Mouse (Mus musculus) splenic B cell, adult 2 months (primary cell): ENCODE data around the gene Numb.

Experiments
- DNase-seq: peaks from one replicate; pipeline ENCODE4 v3.0.0-alpha.2; 2011; ENCODE audit warnings: low read depth, low spot score
- H3K27me3 ChIP-seq: 2 replicates; pipeline ENCODE4 v1.6.1; 2012; ENCODE audit warnings: mild to moderate bottlenecking, low read length, moderate library complexity, mixed read lengths; ENCODE audit not compliant: control insufficient read depth, poor library complexity, insufficient read depth, severe bottlenecking
- H3K36me3 ChIP-seq: 2 replicates; pipeline ENCODE4 v1.6.1; 2012; ENCODE audit warnings: mild to moderate bottlenecking, low read length, moderate library complexity, mixed read lengths; ENCODE audit not compliant: control insufficient read depth, poor library complexity, insufficient read depth, severe bottlenecking

The Numb gene

DNA sequence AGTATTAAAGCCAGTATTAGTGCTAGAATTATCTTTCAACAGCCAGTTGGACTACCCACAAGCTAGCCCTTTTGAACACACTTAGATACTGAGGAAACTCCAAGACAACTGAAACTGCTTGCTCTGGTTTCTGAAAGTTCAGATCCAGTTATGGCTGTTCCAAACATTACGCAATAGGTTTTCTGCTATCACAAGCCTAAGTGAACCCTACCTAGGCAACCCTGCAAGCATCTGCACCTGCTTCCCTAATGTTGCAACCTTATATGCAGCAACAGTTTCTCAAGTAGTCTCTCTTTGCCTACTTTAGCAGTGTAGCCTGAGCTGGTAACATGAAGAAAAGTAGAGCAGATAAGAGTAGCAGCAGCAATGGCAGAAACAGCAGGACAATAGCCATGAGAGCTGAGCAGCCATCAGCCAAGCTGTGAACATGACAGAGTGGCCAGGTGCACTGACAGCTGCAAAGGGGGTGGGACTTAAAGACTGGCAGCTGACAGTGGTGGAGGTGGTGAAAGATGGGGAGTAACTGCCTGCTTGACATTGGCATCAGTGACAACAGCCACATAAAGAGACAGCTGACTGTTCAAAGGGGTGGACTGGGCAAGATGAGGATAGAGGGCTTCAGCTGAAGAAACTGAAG, 73.0 kb downstream of the Numb start:
- H3K36me3 ChIP-seq = no peaks in the 10 kb centered on the region
- no peak for DNase-seq
- no peaks in the 10 kb centered on the region for H3K27me3 ChIP-seq

DNA sequence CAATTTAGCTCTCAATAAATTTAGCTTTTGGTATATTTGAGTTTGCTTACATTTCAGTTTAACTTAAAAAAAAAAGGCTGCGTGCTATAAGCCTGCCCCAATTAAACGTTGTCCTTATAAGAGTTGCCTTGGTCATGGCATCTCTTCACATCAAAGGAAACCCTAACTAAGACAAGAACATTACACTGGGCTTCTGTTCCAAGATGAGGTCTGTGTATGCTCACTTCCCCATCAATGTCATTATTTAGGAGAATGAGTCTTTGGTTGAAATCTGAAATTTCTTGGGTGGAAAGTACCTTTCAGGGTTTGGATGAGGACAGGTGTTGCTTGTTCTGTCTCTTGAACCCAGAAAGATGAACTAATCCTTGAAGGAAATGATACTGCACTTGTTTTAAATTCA, 73.9 kb downstream of the Numb start:
- Histone ChIP-seq H3K36me3 (no peaks in the 10 kb centered on the region), H3K27me3 (no peaks in the 10 kb centered on the region)
- no peak for DNase-seq

DNA sequence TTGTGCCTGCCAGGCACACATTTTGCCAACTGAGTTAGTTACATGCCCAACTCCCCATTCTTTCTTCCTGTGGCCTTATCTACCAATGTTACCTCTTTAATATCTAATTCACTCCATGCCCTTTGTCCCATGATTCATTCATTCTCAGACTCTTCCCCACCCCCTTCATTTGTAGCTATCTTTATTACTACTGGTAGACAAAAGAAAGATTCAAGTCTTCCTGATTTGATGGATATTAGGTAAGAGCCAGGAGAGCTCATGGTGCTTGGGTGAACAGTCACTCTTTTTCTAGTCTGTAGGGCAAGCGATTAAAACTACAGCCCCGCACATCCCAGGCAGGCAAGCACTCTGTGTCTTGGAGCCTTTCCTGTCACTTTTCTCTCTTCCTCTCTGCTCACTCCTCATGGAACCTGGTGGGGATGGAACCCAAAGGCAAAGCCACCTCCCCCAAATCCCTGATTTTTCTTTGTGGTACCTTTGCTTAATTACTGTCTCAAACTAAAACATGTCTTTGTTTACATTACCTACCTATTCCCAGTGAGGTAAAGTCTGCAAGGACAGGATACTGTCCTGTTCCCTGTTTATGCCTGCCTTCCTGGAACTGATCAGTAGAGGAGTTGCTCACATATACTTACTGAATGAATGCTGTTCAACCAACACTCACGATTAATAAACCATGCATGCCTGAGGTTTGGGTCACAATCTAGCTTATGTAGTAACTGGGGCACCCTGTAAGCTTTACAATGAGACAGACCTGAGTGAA, 78.9 kb downstream of the Numb start:
- no peak for DNase-seq
- 0 out of 2 replicates have a peak, but pooled peaks cover 2% of the 10 kb centered on the region for H3K36me3 ChIP-seq
- no peaks in the 10 kb centered on the region for H3K27me3 ChIP-seq

DNA sequence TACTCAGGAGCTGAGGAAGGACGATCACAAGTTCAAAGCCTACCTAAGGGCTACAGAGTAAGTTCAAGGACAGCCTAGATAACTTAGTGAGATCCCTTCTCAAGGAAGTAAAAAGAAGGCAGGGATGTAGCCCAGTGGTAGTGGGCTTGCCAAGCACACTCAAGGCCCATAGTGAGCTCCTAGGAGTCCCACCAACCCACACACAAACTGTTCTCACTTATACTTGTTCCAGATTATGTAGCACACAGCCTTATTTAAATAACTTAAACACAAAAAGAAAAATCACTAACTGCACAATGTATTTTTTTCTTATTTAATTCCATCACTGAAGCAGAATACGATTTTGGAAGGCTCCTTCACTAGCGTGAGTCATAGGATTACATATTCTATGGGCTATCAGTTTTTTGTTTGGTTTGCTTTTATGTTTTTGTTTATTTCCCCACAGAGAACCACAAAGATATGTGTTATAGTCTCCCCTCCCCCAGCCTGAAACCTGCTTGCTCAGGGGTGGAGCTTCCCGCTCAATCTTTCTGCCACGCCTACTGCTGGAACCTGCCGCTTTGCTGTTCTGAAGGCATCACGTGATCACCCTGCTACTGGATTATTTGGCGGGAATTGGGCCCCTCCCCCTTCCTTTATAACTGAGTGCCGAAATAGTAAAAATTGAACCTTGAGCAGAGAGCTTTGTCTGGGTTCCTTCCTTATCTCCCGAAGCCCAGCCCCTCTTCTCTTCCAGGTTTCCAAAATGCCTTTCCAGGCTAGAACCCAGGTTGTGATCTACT, 80.1 kb downstream of the Numb start:
- Histone ChIP-seq H3K27me3 (no peaks in the 10 kb centered on the region), H3K36me3 (0 out of 2 replicates have a peak, but pooled peaks cover 2% of the 10 kb centered on the region)
- DNase-seq = no peak

DNA sequence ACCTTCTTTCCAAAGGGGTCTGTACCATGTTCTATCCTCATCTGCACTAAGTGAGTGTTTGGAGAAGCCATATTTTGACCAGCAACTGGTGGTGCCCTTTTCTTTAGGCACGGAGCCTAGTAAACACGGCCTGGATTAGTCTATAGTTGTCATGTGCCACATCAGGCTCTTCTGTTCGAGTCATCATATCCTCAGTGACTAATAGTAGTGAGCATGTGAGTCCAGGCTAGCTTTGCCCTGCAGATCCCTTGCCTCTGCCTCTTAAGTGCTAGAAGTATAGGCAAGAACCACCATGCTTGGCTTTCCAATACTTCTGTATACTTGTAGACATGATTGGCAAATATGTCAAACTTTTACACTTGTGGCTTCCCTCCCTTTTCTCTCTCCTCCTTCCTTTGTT, 87.8 kb downstream of the Numb start:
- H3K36me3 ChIP-seq = 0 out of 2 replicates have a peak, but pooled peaks cover 2% of the 10 kb centered on the region
- H3K27me3 ChIP-seq = no peaks in the 10 kb centered on the region
- no peak for DNase-seq

DNA sequence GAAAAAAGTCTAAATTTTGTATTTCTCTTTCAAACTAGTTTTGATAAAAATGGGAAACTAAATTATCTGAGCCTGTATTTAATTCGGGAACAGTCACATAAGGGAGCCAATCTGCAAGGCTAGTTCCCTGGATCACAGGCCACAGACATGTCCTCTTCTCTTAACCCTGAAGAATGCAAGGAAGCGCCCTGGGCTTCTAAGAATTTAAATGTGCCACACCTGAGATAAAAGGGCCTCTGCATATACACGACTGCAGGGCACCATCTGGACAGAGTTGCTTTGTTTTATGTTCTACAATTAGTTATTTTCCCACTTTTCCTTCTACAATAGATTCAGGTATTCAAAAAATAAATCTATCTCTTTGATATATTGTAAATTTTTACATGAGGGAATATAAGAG, 91.3 kb downstream of the Numb start:
- DNase-seq = no peak
- Histone ChIP-seq H3K36me3 (no peaks in the 10 kb centered on the region), H3K27me3 (no peaks in the 10 kb centered on the region)

DNA sequence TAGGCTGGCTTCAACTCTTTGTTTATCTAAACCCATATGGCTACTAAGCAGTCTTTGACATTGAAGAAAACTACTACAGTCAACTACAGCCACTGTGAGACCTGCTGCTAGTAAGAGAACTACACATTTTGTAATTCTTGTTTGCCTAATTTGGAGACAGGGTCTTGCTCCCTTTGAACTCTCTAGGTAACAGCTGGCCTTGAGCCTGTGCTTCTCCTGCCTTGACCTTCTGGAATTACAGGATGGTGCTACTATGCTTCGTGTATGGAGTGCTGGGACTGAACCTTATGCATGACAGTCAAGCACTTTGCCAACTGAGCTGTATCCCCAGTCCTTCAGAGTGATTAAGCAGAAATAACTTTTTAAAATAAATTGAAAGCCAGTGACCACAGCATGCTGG, 105.1 kb downstream of the Numb start:
- no peak for DNase-seq
- no peaks in the 10 kb centered on the region for H3K36me3 ChIP-seq
- no peaks in the 10 kb centered on the region for H3K27me3 ChIP-seq

DNA sequence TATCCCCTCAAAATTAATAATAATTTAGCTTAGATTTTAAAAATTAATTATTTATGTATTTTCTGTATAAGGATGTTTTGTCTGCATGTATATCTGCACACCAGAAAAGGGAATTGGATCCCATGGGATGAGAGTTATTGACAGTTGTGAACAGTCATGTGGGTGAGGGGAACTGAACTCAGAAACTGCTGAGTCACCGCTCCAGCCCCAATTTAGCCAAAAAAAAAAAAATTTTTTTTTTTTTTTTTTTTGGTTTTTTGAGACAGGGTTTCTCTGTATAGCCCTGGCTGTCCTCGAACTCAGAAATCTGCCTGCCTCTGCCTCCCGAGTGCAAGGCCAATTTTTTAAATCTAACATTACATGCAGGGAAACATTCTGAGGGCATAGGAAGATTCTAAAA, 109.8 kb downstream of the Numb start:
- peaks cover 2% of the 10 kb centered on the region; the same call in 1 of the 2 replicates for H3K36me3 ChIP-seq
- DNase-seq = no peak
- no peaks in the 10 kb centered on the region for H3K27me3 ChIP-seq

DNA sequence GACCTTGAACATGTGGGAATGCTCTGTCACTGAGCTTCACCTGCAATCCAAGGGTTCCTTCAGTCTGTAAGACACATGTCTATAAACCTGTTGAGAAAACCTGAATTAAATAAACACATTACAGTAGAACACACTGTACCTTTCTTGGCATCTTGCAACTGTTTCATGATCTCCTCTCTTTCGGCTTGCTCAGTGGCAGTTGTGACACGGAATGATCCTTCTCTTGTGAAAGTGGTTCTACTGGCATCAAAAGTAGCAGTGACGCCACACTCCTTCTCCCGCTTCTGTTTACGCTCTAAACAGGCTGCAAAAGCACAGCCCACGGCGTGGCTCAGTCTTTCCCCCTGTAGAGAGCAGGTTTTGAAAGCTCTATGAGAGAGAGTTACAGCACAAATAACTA, 118.1 kb downstream of the Numb start:
- Histone ChIP-seq H3K36me3 (peaks cover 23% of the 10 kb centered on the region), H3K27me3 (no peaks in the 10 kb centered on the region)
- DNase-seq = no peak

DNA sequence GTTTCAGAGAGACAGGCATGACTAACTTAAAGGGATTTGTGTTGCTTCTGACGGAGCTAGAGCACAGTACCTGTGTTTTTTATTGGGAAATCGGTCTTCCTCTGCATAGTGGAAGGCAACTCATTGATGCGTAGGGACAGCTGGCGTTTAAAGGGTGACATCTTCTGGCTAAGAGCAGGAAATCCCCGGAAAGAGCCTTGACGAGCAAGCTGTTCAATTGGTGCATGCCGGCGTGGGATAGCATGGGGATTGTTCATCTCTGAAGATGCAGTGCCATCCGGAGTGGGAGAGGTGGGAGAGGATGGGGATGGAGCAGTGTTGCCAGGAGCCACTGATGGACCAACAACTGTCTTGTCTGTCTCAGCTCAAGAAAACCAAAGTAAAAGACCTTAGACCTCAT, 120.8 kb downstream of the Numb start:
- H3K36me3 ChIP-seq = peaks cover 16% of the 10 kb centered on the region
- DNase-seq = no peak

DNA sequence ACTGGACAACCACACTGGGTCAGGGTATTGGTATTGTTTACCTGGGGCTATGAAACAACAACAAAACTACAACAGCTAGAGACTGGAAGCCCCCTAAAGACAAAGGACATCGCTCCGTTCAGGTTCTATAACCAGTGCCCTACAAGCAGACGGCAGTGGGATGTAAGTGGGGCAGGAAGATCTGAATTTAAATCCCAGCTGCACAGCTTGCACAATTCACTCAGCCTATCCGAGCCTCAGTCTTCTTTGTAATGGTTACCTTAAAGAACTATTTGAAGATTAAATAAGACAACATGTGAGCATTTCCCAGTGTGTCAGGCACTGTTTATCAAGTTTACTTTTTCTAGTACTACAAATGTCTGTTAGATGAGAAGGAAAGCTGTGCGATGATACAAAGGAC, 123.4 kb downstream of the Numb start:
- Histone ChIP-seq H3K36me3 (peaks cover 10% of the 10 kb centered on the region), H3K27me3 (no peaks in the 10 kb centered on the region)
- no peak for DNase-seq

More for the DNA sequence above, 120.8 kb downstream of the Numb start:
- no peaks in the 10 kb centered on the region for H3K27me3 ChIP-seq

DNA sequence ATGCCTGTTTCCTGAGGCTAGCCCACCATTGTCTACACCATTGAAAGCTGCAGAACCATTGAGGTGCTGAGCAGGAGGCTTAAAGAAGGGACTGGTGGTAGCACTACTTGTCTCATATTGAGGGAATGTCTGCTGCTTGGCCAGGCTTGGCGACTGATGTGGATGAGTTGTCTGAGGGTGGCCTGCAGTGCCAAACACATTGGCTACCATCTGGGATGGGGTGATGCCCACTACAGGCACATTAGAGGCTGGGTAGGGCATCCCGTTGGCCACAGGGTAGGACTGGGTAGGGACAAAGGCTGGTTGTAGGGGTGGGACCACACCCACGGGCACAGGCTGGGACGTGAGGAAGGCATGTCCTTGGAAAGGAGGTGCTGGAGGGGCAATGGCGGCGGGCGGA, 126.1 kb downstream of the Numb start:
- H3K27me3 ChIP-seq = no peaks in the 10 kb centered on the region
- DNase-seq = no peak
- peaks cover 10% of the 10 kb centered on the region for H3K36me3 ChIP-seq

DNA sequence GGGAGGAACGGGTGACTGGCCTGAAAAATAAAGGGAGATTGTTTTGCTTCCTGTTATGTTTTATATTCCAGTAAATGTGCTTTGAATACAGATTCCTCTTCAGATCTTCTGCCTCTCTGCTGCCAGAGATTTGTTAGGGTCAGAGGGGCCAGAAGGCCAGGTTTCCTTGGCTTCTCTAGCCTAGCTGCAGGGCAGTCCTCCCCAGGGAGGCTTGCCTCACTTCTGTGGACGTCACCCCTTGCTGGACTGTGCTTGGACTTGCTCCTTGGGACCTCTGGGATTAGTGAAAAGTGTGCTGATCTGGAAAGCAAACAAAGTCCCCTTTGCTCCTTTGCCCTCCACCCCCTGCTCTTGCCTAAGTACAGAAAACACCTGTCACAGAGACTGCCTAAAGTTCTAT, 126.7 kb downstream of the Numb start:
- no peak for DNase-seq
- H3K27me3 ChIP-seq = no peaks in the 10 kb centered on the region
- peaks cover 8% of the 10 kb centered on the region for H3K36me3 ChIP-seq

DNA sequence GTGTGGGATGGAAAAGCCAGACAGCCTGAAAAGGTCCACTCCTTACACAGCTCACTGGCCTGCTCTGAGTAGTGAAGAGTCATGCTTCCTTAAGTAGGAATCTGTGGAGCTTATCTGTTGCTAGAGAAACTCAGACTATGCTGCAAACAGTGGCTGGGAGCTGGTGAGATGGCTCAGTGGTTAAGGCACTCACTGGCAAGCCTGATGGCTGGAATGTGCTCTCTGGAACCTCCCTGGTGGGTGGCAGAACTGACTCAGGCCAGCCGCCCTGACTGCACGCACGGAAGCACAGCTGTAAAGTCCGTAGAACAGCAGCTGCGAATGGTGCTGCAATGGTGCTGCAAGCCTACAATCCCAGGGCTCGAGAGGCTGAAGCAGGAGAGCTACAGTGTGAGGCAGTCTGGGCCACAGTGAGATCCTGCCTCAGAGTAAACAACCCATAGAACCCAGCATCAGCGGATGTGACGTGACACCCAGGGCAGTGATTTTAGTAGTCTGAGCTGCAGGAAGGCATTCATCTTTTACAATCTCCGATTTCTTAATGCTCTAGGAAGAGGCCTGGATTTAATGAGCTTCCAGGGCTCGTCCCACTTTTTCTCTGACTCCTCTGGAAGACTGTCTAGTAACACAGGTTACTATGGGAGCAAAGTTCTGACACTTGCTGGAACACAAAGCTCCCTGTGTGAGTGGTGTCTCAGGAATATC, 128.9 kb downstream of the Numb start:
- Histone ChIP-seq H3K27me3 (no peaks in the 10 kb centered on the region), H3K36me3 (peaks cover 3% of the 10 kb centered on the region; the same call in 1 of the 2 replicates)
- DNase-seq = no peak
